Mouse (Mus musculus): ENCODE measurements at regions not wholly inside any gene's neighbourhood (a gene's known extent, or its start where the extent isn't known, plus 50 kb on each side); places are given as distances from the start of the nearest gene placed in this dataset.

DNA sequence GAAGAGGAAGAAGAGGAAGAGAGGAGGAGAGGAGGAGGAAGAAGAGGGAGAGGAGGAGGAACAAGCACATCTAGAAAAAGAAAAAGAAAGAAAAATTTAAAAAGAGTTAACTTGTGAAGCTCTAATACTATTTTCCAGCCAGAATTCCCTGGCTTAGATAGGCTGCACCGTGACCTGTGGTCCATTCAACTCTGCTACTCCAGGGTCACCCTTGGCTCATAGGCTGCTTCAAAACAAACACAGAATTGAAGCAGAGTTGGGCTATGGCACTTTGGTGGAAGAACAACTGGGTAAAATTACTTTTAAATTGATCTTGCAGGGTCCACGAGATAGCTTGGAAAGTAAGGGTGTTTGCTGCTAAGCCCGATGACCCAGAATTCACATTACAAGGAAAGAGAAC is 79.0 kb upstream of the Gadd45a start:
- no peak for DNase-seq (ENCODE audit: low read depth in 2 of 2, low spot score in 2 of 2)

DNA sequence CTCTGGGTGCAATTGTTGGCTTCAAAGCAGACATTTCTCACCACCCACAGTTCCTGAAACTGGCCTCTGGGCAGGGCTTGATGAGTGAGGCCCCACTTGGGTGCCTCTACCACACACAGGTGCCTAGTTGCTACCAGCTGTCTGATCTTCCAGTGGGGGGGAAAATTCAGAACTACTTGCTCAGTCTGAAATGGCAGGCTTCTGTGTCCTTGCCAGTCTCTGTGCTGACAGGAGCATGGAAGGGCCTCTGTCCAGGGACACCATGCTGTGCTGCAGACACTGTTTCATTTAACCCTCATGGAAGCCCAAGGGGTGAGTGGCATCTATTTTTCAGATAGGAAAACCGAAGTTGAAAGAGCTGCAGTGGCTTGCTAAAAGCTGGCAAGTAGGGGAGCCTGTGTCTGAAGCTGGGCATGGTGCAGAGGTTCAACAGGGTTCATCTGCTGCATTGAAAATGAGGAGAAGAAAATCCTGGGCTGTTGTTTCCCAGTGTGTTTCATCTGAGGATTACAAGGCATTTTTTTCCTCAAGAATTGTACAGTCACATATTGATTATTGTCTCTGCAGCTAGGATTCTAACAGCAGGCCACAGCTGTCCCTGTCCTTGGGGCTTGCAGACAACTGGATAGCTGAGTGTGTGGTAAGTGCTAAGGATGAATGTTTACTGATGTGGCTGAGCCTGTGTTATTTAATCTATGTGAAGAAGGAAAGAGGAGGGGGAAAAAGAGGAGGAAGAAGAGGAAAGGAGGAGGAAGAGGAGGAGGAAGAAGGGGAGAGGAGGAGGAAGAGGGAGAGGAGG is 78.4 kb upstream of the Gadd45a start:
- no peak for DNase-seq (ENCODE audit: low read depth in 2 of 2, low spot score in 2 of 2)

DNA sequence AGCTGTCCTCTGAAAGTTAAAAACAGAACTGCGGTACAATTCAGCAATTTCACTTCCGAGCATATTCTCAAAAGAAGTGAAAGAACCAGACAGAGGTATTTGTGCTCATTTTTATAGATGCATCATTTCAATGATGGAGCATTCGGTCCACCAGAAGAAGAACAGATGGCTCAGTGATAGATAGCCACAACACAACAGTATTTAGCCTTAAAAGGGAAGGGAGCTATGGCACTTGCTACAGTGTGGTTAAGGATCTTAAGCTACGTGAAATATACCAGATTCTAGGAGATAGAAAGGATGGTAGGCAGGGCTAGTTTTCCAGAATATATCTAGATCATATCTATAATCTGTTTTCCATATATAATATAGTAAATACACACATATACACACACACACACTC is 77.5 kb upstream of the Gadd45a start:
- no peak for DNase-seq (ENCODE audit: low read depth in 2 of 2, low spot score in 2 of 2)

DNA sequence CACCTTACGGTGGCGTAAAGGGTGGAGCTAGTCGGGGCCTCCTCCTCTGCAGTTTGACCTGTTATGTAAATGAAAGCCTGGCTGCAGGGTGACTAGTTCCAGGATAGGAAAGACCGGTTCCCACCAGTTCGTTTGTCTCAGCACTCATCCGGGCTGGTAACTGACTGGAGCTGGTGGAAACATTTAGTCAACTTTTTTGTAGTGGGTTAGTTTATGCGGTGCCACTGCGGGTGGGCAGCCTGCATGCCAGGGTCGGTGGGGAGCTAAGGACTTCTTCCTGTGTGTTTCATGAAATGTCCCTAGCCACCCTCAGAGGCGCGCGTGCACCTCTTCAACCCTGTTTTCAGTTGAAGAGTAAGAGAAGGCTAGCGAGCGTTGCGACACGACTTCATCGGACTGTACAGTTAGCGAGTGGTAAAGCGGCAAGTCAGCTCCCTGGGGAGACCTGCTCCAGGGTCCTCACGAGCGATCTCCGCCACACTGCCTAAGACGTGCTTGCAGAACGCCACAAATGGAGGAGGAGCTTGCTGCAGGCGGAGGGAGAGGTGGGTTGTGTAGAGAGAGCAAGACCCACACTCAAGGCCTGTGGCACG is 76.5 kb upstream of the Gadd45a start:
- DNase-seq (ENCODE audit: low read depth in 2 of 2, low spot score in 2 of 2), result no peak

DNA sequence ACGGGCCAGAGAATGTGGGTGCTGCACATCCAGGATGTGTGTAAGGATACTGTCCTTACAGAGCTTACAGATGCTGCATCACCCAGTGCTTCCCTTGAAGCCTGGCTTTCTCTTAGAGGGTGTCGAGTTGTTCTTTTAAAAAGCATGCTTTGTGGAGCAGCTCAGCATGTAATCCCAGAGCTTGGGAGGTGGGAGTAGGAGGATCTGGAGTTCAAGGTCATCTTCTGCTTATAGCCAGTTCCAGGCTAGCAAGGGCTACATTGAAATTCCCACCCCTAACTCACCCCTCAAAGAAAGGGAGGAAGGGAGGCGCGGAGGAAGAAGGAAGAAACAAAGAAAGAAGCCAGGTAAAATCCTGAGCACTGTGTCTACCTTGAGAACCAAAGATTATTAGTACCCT is 76.0 kb upstream of the Gadd45a start:
- DNase-seq (ENCODE audit: low read depth in 2 of 2, low spot score in 2 of 2), result no peak

DNA sequence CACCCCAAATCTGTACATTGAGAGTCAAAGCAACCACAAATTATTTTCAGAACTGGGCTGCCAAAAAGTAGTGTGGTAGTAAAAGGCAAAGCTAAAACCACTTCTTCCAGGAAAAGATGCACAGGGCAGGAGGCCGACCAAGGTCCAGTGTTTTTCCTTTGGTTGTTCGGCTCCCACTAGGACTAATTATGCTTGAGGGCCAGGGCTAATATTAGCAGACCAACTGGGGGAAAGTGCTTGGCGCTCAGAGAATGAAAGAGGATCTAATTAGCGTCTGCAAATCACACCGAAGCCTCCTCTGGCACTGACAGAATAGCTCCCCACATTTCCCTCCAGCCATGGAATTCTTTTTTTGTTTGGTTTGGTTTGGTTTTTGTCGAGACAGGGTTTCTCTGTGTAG is 75.1 kb upstream of the Gadd45a start:
- DNase-seq (ENCODE audit: low read depth in 2 of 2, low spot score in 2 of 2), result no peak

DNA sequence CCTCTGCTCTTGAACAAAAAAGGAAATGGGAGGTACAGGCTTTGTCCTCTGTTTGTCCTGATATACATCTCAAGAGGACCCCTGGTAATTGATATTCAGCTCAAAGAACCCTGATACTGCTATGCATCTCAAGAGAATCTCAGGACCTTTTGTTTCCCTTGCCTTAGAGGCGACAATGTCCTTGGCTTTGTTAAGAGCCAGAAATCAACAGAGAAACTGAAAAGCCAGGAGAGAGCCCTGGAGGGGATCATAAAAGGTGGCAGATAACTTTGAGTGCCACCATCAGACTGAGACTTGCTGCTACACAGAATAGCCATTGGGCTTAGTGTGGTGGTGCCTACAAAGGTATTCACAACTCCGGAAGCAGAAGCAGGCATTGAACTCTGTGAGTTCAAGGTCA is 74.3 kb upstream of the Gadd45a start:
- DNase-seq (ENCODE audit: low read depth in 2 of 2, low spot score in 2 of 2), result no peak

DNA sequence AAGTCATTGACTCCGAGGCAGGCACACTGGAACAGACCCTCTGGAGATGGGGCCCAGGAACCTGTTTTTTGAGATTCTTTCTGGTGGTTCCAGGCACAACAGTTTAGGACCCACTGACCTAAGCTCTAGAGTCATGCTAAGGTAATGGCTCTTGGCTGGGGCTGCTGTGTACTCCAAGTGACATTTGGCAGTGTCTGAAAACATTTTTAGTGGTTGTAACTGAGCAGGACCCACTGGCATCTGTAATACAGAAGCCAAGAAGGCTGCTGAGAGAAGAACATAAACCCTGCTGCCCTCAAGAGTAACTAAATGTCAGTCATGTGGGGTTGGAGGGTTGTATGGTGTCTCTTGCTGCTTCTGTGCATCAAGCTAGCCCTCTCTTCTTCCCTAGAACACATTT is 73.1 kb upstream of the Gadd45a start:
- no peak for DNase-seq (ENCODE audit: low read depth in 2 of 2, low spot score in 2 of 2)

DNA sequence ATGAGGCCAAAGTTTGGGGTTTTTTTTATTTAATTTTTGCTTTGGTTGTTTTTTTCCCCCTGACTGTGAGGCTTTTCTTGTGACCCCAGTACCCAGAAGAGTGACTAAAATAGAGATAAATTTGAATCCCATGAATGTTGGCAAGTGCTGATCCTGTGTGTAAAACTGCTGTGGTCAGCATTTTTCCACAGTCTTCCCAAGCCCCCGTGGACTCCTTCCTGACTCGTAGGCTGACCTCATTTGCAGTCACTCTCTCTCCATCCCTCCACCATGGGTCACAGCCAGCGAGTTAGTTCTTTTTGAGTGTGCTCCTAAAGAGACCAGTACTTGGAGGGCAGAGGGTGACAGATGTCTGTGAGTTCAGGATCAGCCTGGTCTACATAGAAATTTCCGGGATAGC is 72.5 kb upstream of the Gadd45a start:
- DNase-seq (ENCODE audit: low read depth in 2 of 2, low spot score in 2 of 2), result no peak

DNA sequence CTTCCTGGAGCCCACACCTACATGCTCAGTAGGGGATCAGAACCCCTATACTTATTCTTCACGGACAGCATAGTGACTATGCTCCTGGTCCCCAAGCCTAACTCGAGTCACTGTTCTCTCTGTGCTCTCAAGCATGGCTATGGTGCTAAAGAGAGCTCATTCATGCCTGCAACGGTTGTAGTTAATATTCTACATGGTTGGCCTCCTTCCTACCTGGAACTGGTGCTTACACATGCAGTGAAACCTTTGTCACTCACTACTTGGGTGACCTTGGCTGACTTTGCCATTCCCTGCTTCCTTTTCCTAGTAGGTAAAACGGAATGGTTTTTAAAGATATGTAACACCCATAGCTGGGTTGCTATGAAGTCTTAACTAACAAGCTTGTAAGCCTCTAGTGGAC is 70.3 kb upstream of the Gadd45a start:
- no peak for DNase-seq (ENCODE audit: low read depth in 2 of 2, low spot score in 2 of 2)

DNA sequence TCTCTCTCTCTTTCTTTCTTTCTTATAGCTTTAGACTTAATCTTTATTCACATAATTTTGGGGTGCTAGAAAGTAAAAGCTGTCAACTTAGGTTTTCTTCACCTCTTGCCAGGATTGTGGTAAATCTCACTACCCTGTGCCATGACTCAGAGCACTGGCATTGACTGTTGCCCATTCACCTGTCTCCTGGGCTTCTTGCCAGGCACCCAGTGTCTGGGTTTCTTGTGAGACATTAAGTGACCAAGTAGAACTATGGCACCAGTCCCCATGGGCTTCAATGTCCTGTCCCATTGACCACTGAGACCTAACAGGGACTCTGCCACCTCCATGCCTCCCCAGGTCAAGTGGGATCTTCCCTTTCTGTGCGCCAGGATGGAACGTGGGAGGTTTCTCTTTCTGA is 69.2 kb upstream of the Gadd45a start:
- DNase-seq (ENCODE audit: low read depth in 2 of 2, low spot score in 2 of 2), result no peak

DNA sequence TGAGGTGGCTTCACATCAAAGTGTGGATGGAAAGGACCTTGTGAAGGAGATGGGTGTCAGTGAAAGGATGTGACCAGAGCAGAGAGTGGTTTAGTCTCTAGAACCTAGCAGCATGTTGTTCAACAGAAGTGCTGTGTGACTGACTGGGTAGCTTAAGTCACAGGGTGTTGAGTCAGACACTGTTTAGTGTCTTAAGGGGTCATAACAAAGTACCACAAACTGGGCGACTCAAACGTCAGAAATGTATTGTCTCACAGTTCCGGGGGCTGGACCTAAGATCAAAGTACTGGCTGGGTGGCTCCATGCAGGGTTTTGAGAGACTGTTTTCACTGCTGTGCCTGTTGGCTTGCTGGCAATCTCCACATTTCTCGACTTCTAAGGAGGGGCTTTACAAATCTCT is 68.1 kb upstream of the Gadd45a start:
- no peak for DNase-seq (ENCODE audit: low read depth in 2 of 2, low spot score in 2 of 2)

DNA sequence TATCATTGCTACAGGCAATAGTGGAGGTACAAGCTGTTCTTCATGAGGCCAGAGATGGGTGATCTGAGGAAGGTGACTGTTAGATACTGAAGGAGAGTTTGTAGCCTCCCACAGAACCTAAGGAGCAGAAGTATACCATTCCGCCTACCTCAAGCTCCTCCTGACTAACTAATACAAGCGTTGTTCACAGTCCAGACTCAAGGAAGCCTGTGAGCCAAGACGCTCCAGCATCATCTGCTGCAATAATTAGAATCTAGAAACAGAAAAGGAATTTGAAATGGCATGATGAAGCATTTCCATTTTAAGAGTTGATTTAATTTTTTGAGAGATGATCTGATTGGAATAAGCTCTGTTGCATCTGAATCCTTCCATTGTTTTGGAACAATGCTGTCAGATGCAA is 66.9 kb upstream of the Gadd45a start:
- no peak for DNase-seq (ENCODE audit: low read depth in 2 of 2, low spot score in 2 of 2)

DNA sequence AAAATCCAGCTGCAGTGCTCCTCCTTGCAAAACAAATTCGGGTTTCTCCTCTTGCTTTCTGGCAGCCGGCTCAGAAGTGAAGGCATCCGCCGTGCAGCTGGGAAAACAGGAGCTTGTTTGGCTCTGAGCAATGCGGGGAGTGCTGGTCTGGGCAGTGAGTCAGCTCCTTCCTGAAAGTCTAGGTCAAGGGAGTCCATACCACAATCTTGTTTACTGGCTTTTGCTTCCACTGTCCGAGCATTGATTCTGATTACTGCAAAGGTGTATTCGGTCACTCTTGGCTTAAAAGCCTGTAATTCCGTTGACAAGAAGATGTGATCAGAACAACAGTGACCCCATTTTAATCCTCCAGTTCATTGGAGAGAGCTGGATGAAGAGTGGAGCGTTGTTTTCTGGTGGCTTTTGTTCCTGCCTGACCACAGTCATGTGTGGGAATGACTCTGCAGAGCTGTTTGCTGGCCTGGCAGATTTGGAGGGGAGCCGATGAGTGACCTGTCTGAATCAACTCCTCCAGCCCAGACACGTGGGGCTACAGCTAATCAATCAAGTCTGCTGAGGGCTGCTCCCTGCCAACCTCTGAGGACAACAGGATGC is 65.4 kb upstream of the Gadd45a start:
- no peak for DNase-seq (ENCODE audit: low read depth in 2 of 2, low spot score in 2 of 2)

DNA sequence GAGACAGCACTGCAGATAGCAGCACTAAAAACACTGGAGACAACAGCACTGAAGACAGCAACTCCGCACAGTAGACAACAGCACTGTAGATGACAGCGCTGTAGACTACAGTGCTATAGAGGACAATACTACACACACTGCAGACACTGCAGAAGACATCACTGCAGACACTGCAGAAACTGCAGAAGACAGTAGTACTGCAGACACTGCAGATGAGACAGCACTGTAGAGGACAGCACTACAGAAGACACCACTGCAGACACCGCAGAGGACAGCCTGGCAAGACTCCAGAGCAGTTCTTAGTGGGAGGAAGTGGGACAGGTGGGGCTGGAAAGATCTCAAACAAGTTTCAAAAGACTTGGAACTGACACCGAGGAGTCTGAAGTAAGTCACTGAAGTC is 64.8 kb upstream of the Gadd45a start:
- no peak for DNase-seq (ENCODE audit: low read depth in 2 of 2, low spot score in 2 of 2)

DNA sequence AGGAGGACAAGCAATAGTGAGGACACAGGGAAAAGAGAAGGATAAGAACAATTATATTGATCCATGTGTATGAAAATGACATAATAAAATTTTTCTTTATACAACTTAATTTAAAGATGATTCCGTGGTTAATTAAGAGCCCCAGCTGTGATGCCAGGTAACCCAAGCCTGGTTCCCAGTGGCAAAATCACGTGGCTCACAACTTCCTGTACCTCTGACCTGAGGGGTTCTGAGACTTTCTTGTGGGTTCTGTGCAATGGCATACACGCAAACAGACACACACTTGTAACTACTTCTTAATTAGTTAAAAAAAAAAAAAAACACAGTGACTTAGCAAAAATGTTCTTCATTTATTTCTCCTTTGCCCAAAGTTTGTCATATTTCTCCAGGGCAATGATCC is 57.2 kb upstream of the Gadd45a start:
- DNase-seq (ENCODE audit: low read depth in 2 of 2, low spot score in 2 of 2), result no peak

DNA sequence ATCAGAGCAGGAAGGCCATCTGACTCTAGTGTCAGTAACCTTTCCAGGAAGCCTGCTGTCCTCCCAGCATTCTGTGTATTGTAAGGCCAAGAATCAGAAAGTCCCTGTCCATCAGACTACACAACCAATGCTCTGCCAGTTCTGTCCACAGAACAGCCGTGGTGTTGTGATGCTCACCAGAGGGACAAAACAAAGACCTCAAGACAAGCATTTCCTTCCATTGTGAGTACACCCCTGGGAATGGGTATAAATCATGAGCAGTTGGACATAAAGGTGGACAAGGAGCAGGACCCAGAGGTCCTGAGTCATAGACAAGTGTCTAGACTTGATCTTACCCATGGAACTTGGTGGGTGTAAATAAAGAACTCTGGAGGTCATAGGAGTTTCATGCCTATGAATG is 55.9 kb upstream of the Gadd45a start:
- no peak for DNase-seq (ENCODE audit: low read depth in 2 of 2, low spot score in 2 of 2)

DNA sequence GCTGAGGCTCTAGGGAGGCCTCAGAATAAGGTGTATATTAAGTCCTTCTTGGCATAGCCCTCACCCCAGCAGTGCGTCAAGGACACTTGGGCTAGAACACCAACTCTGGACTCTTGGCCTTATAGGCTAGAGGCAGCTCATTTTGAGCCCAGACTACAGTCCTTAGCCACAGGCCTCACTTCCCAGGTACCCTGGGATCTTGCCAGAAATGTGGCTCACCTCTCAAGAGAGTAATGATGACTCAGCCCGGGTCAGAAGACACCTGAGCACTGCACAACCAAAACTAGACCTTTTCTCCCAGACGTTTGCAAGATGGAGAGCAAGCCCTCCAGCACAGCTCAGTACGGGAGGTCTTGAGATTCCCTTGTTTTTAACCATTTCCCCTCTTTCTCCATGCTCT is 52.9 kb upstream of the Gadd45a start:
- DNase-seq (ENCODE audit: low read depth in 2 of 2, low spot score in 2 of 2), result no peak

DNA sequence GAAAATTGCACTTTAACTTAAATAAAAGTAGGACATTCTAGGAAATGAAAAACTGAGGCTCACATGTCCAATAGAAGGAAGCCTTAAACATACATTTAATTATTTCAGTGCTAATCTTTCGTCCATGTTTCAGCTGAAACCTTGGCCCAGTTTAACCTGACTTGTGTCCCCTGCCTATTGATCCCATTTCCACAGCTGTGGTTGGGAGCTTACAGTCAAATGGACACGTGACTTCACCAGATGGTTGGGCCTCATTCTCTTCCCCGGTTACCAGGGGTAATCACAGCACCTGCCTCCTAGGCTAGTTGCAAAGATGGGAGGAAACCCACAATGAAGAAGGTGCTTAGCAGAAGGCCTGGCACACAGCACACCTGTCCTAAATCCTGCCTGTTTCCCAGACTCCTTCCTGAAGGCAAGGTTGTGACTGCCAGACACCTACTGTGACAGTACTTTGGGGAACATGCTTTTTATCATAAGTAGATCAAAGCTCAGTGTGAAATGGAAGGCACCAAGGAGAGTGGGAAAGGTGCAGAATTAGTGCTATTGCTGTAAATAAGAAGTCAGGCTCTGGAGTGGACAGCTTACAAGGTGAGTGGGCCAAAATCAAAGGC is 52.4 kb upstream of the Gadd45a start:
- no peak for DNase-seq (ENCODE audit: low read depth in 2 of 2, low spot score in 2 of 2)

DNA sequence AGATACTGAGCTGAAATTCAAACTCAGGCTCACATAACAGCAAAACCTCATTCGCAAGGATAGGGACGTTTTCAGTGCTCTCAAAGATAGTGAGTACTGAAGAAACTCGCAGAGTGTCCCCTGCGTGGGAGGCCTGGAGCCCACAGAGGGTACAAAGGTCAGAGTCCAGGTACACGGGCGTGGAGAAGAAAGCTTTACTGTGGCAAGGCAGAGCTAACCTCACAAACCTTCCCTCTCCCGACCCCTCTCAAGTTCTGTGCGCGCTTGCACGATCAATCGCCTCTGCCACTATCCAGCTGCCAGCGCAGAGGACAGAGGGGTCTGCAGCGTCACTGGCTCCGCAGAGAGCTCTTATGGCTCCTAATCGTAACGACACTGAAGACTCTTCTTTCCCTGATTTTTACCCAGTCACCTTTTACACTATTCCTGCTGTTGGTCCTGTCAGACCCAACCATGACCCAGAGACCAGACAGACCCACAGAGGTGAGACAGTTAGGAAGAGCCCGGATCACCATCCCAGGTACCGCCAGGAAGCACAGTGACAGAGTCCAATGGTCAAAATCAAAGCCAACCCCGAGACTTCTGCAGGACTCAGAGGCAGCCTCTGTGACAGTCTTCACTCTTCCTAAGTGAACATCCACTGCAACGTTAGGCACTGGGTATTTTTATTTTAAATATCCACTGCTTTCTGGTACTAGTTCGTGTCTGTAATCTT is 51.6 kb upstream of the Gadd45a start:
- DNase-seq (ENCODE audit: low read depth in 2 of 2, low spot score in 2 of 2), result no peak

DNA sequence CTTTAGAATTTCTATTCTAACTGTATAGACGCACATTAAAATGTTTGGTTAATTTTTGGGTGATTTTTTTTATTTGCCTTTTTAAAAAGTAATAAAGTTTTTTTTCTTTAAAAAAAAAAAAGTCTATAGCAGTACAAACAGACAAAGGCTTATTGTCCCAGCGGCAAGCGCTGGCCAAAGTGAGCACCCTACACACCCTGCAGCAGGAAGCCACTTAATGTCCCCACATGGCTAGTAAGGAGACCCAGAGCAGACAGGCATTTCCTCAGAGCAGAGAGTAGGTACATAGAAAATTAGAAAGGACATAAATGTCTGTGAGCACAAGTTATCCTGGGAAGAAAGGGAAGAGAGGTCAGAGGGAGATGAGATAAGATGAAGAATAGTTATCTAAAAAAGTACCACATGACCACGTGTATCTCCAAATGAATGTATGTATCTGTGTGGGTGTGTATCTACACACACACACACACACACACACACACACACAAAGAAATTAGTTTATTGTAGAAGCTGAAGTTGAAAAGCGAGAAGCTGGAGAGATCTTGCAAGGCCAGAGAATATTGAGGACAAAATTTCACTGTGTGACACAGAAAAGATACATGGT is 50.7 kb upstream of the Gadd45a start:
- no peak for DNase-seq (ENCODE audit: low read depth in 2 of 2, low spot score in 2 of 2)
